Mouse (Mus musculus) testis, adult 2 months (tissue): ENCODE results near the gene Xxylt1.

ENCODE experiments used
- CTCF ChIP-seq: fragments of 200-500 bp; IDR thresholded peaks from 2 replicates; pipeline ENCODE4 v1.5.1; 2012; ENCODE audit warnings: low read depth, mild to moderate bottlenecking, inconsistent platforms, low read length, moderate library complexity; ENCODE audit not compliant: control insufficient read depth, insufficient read depth, insufficient replicate concordance
- POLR2A ChIP-seq: fragments of 200-500 bp; IDR thresholded peaks from 2 replicates; pipeline ENCODE4 v1.6.1; 2012; ENCODE audit warnings: low read depth, mild to moderate bottlenecking, inconsistent platforms, low read length, moderate library complexity; ENCODE audit not compliant: control insufficient read depth

- TF ChIP-seq POLR2A (no peak), CTCF (no peak)
Observed at GRCm38 (mm10) chr16:31045211-31045610, 36.0 kb downstream of the Xxylt1 start.
